Mouse (Mus musculus) midbrain, embryonic 14.5 days (tissue): ENCODE data around the gene Ppig. TPM values are rescaled to one million over a fixed set of nuclear protein-coding genes. Genes with fewer than 3 reads are reported as not detected.
"Not testable (repeated sequence)": the region's sequence is repeated elsewhere in the genome, so short reads cannot be mapped to it uniquely, and the experiment has no call there.

Source experiments
- ATAC-seq: fragments of 200-750 bp; cut with Nextera tagmentation; 2 replicates; pipeline ENCODE4 v1.8.0; 2017; ENCODE audit warnings: moderate number of reproducible peaks, moderate library complexity; ENCODE audit not compliant: low FRiP score, low TSS enrichment
- DNase-seq: peaks from one replicate; pipeline ENCODE4 v3.0.0-alpha.2; 2015
- H3K27ac ChIP-seq: fragments of 300-500 bp; sonication (generic); replicated peaks from 2 replicates; pipeline ENCODE4 v1.5.1; 2014; ENCODE audit warnings: mild to moderate bottlenecking, low read depth, low read length, moderate library complexity
- H3K27me3 ChIP-seq: fragments of 300-500 bp; sonication (generic); 2 replicates; pipeline ENCODE4 v1.6.1; 2014; ENCODE audit warnings: low read length, control low read depth, mixed read lengths; ENCODE audit not compliant: control insufficient read depth, insufficient read depth
- H3K36me3 ChIP-seq: fragments of 300-500 bp; sonication (generic); 2 replicates; pipeline ENCODE4 v1.6.1; 2014; ENCODE audit warnings: low read length, control low read depth; ENCODE audit not compliant: control insufficient read depth, insufficient read depth
- H3K4me1 ChIP-seq: fragments of 300-500 bp; sonication (generic); 2 replicates; pipeline ENCODE4 v1.6.1; 2014; ENCODE audit warnings: mild to moderate bottlenecking, antibody characterized with exemption, low read length, control low read depth; ENCODE audit not compliant: control insufficient read depth, insufficient read depth
- H3K4me2 ChIP-seq: fragments of 300-500 bp; sonication (generic); 2 replicates; pipeline ENCODE4 v1.6.1; 2014; ENCODE audit warnings: mild to moderate bottlenecking, low read length, moderate library complexity
- H3K4me3 ChIP-seq: fragments of 300-500 bp; sonication (generic); replicated peaks from 2 replicates; pipeline ENCODE4 v1.5.1; 2014; ENCODE audit warnings: low read depth, low read length
- H3K9ac ChIP-seq: fragments of 300-500 bp; sonication (generic); replicated peaks from 2 replicates; pipeline ENCODE4 v1.6.1; 2014; ENCODE audit warnings: mild to moderate bottlenecking, low read length, moderate library complexity
- H3K9me3 ChIP-seq: fragments of 300-500 bp; sonication (generic); 2 replicates; pipeline ENCODE4 v1.6.1; 2016; ENCODE audit warnings: low read length, control low read depth, mixed read lengths; ENCODE audit not compliant: control insufficient read depth
- WGBS: fragments of 180-500 bp; shearing (Covaris S2); extraction: QIAGEN DNeasy Blood & Tissue Kit; methylation state at CpG from one replicate; pipeline ENCODE4 v1.1.7; 2014; 5-methylcytosine and 5-hydroxymethylcytosine counted together
- polyA plus RNA-seq: library from polyadenylated mRNA; unstranded; fragments of >200 nt; fragmentation: Nextera tagmentation; extraction: Ambion mirVana; gene quantifications from 2 replicates; pipeline ENCODE4 v1.2.1, GENCODE M21; 2014

Gene Ppig
- polyA plus RNA-seq = 91.2 and 95.9 TPM in 2 replicates

DNA sequence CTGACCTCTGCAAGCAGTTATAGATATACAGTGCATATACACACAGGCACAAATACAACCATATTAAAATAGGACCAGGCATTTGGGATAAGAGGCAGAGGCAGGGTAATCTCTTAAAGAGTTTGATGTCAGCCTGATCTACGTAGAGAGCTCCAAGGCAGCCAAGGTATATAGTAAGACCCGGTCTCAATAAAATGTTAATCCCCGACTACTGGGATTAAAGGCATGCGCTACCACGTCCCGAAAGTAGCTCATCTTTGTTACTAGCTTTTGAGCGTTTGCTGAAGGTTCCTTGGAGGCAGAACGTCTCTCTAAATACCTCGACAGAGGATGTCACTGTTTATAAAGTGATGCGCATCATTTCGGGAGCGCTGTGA lies at the start of gene Ppig:
Gene Ppig (plus strand): TSS at position 273 of the 377 bp plus-strand sequence.
- no peak for DNase-seq
- Histone ChIP-seq H3K27ac (peak within 1 kb of the TSS; percentile 87), H3K4me1 (peaks cover 10% of the 10 kb centered on the region; the same call in 1 of the 2 replicates), H3K9me3 (no peaks in the 10 kb centered on the region), H3K36me3 (no peaks in the 10 kb centered on the region), H3K9ac (peak within 1 kb of the TSS; percentile 85), H3K4me3 (peak within 1 kb of the TSS; percentile 89), H3K4me2 (peak within 1 kb of the TSS; percentile 69), H3K27me3 (no peaks in the 10 kb centered on the region)
- WGBS = 4% methylated on average over 12 of the region's 12 CpGs
- ATAC-seq = no peak; the same call in none of the 2 replicates

DNA sequence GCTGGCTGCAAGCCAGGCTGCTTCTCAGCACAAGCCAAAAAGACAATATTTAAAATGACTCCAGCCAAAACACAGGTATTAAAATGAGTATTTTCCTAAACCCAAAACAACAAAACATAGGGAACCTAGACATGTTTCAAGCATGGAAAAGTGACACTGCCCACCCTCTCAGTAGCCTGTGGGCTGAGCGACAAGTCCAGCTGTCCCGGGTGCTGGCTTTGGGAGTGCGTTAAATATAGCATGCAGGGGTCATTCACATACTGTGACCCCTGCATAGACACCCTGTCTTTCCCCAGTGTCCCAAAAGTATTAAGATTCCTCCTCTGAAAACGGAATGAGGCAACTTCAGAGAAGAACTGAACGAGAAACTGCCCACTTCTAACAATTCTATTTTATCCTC lies 48.6 kb upstream of the Ppig start:
- DNase-seq = no peak
- no peaks in the 10 kb centered on the region for H3K4me1 ChIP-seq
- H3K4me2 ChIP-seq = no peak overlapping the region
- H3K9ac ChIP-seq = no peak overlapping the region
- H3K27ac ChIP-seq = no peak overlapping the region
- no peaks in the 10 kb centered on the region for H3K9me3 ChIP-seq
- no peak overlapping the region for H3K4me3 ChIP-seq
- WGBS = 78% methylated on average over 5 of the region's 5 CpGs
- H3K36me3 ChIP-seq = no peaks in the 10 kb centered on the region; the same call in none of the 2 replicates
- H3K27me3 ChIP-seq = no peaks in the 10 kb centered on the region
- ATAC-seq = no peak

DNA sequence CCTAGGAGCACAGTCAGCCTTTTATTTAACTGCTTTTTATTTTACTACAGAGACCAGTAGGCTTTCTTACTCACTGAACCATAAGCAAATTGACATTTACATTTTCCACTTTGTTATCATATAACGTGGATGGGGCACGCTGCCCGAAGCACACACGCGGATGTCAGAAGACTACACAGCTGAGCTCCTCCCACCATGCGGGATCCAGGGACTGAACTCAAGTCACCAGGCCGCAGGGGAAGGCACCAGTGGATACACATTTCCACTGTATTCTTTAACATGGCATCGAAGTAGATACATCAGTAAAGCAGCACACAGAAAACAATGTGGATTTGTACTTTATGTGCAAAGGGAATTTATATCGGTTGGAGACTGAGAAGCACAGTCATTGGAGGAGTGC lies 47.1 kb upstream of the Ppig start:
- WGBS = 86% methylated on average over 9 of the region's 9 CpGs
- H3K9me3 ChIP-seq = no peaks in the 10 kb centered on the region
- no peak overlapping the region for H3K4me3 ChIP-seq
- H3K36me3 ChIP-seq = no peaks in the 10 kb centered on the region; the same call in 1 of the 2 replicates
- H3K4me1 ChIP-seq = no peaks in the 10 kb centered on the region
- no peaks in the 10 kb centered on the region for H3K27me3 ChIP-seq
- DNase-seq (no peak), ATAC-seq (no peak)
- no peak overlapping the region for H3K4me2 ChIP-seq
- no peak overlapping the region for H3K27ac ChIP-seq
- H3K9ac ChIP-seq = no peak overlapping the region

DNA sequence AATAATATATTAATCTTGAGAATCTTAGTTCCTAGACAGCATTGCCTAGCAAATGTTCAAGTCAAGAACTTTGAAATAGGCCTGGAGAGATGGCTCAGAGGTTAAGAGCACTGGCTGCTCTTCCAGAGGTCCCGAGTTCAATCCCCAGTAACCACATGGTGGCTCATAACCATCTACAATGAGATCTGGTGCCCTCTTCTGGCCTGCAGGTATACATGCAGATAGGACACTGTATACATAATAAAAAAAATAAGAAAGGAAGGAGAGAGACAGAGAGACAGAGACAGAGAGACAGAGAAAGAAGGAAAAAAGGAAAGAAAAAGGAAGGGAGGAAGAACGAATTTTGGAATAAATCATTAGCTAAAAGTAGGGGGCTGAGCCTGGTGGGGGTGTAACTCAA lies 45.6 kb upstream of the Ppig start:
- no peak for ATAC-seq
- no peaks in the 10 kb centered on the region for H3K36me3 ChIP-seq
- 68% methylated on average over 2 of the region's 2 CpGs for WGBS

DNA sequence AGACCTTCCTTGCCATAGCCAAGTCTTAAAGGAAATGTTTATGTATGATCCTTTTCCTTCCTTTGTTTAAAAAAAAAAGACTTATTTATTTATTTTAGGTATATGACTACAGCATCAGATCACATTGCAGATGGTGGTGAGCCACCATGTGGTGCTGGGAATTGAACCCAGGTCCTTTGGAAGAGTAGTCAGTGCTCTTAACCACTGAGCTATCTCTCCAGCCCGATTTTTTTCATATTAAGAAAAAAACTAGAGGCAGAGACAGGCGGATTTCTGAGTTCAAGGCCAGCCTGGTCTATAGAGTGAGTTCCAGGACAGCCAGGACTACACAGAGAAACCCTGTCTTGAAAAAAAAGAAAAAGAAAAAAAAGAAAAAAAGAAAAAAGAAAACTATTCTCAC lies 45.1 kb upstream of the Ppig start:
- H3K9ac ChIP-seq, H3K4me3 ChIP-seq, H3K27ac ChIP-seq, H3K9me3 ChIP-seq, H3K4me2 ChIP-seq, DNase-seq, H3K4me1 ChIP-seq, H3K27me3 ChIP-seq, ATAC-seq, H3K36me3 ChIP-seq: not testable (repeated sequence)
- WGBS = 88% methylated on average over 2 of the region's 2 CpGs

More for the DNA sequence above, 45.6 kb upstream of the Ppig start:
- no peaks in the 10 kb centered on the region for H3K27me3 ChIP-seq
- H3K27ac ChIP-seq = no peak overlapping the region
- H3K4me3 ChIP-seq = no peak overlapping the region
- no peaks in the 10 kb centered on the region for H3K4me1 ChIP-seq
- H3K9me3 ChIP-seq = no peaks in the 10 kb centered on the region
- no peak for DNase-seq
- H3K9ac ChIP-seq = no peak overlapping the region
- H3K4me2 ChIP-seq = no peak overlapping the region

DNA sequence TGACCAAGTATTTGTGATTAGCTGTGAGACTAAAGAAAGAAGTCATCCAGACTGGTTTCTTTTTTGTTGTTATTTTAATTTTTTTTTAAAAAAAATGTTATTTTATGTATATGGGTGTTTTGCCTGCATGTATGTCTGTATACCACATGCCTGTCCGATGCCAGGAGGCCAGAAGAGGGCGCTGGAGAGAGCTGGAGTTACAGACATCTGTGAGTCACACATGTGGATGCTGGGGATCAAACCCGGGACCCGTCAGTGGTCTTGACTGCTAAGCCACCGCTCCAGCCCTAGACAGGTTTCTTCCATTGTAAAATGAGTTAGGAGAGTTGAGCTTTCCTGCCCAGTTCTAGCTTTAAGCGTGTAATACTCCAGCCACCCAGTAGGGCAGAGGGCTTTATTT lies 42.4 kb upstream of the Ppig start:
- Histone ChIP-seq H3K27ac (no peak overlapping the region), H3K9me3 (no peaks in the 10 kb centered on the region), H3K27me3 (no peaks in the 10 kb centered on the region), H3K36me3 (no peaks in the 10 kb centered on the region), H3K4me2 (no peak overlapping the region), H3K4me1 (peaks cover 5% of the 10 kb centered on the region; the same call in 1 of the 2 replicates), H3K4me3 (no peak overlapping the region), H3K9ac (no peak overlapping the region)
- 65% methylated on average over 6 of the region's 6 CpGs for WGBS
- ATAC-seq (no peak), DNase-seq (no peak)

DNA sequence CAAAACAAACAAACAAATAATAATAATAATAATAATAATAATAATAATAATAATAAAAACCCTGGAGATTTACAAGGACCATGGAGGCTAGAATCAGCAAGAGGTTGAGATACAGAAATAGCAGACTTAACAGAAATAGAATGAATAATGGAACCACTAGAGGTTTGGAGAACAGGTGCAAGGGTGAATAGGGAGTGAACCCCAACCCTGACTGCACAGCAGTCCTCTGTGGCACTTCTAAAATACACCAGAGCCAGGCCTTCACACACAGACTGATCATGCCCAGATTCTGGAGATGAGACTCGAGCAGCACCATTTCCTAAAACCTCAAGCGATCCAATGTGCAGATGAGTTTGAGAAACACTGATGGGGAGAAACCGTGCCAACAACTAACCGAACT lies 40.4 kb upstream of the Ppig start:
- Histone ChIP-seq H3K4me1 (peaks cover 5% of the 10 kb centered on the region; the same call in 1 of the 2 replicates), H3K4me2 (no peak overlapping the region), H3K36me3 (peaks cover 7% of the 10 kb centered on the region), H3K27me3 (no peaks in the 10 kb centered on the region), H3K27ac (no peak overlapping the region), H3K4me3 (no peak overlapping the region), H3K9ac (no peak overlapping the region), H3K9me3 (no peaks in the 10 kb centered on the region)
- no peak for ATAC-seq
- DNase-seq = no peak
- WGBS = 83% methylated on average over 4 of the region's 4 CpGs

DNA sequence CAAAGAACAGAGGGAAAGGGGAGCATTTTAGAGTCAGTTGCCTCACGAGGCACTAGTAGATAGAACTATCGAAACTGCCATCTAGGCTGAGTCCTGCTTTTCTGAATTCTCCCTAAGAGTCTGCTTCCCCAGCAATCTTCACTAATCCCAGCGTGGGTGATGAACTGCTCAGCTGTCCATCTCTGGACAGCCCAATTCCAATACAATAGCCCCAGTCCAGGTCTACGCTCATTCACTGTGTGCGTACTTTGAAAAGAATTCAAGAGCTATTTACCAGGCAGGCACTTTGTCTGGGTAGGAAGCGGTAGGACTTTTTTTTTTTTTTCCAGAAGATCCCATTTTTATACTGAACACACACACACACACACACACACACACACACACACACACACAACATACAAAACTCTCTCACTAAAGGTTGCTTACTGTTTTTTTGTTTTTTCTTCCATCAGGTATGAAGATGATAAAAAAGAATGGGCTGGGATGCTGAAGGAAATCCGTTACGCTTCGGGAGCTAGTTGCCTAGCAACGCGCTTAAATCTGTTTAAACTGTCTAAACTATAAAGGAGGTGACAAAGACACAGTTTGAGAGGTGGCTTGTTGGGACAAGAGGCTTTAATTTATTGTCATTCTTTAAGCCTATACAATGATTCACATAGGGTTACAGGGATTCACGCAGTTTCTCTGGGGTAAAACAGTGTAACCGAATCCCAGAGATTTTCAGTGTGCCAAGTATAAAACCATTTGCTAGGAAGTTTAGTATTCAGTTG lies 39.1 kb upstream of the Ppig start:
- H3K27ac ChIP-seq = no peak overlapping the region
- 7% methylated on average over 13 of the region's 13 CpGs for WGBS
- H3K9me3 ChIP-seq = no peaks in the 10 kb centered on the region
- H3K4me3 ChIP-seq = no peak overlapping the region
- peaks cover 13% of the 10 kb centered on the region for H3K36me3 ChIP-seq
- peaks cover 5% of the 10 kb centered on the region; the same call in 1 of the 2 replicates for H3K4me1 ChIP-seq
- H3K4me2 ChIP-seq = peak overlapping the region; percentile 37
- H3K27me3 ChIP-seq = no peaks in the 10 kb centered on the region
- DNase-seq (peak; percentile 80), ATAC-seq (peak; percentile 20; the same call in 1 of the 2 replicates)
- no peak overlapping the region for H3K9ac ChIP-seq

DNA sequence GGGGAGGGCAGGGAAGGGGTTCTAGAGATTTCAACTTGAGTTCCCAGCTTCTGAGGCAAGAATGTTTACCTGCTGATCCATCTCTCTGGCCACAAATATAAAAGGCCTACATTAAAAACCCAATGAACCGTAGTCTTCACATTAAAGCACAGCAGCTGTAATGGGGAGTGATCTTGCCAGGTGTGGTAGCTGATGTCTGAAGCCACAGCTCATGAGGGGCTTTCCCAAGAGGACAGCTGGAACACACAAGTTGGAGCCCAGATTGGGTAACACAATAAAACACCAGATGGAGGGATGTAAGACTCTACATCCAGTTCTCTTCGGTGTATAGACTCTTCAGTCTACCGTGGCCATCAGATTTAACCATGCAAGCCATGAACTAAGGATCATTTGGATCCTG lies 37.9 kb upstream of the Ppig start:
- H3K9me3 ChIP-seq = no peaks in the 10 kb centered on the region
- ATAC-seq = no peak
- H3K27me3 ChIP-seq = no peaks in the 10 kb centered on the region
- H3K4me3 ChIP-seq = no peak overlapping the region
- 94% methylated on average over 3 of the region's 3 CpGs for WGBS
- no peak overlapping the region for H3K9ac ChIP-seq
- DNase-seq = no peak
- no peak overlapping the region for H3K27ac ChIP-seq
- peaks cover 20% of the 10 kb centered on the region for H3K36me3 ChIP-seq
- no peak overlapping the region for H3K4me2 ChIP-seq
- peaks cover 5% of the 10 kb centered on the region; the same call in 1 of the 2 replicates for H3K4me1 ChIP-seq
